Comparison of ENCODE assay signal across 8 mouse cellular contexts in the genomic region with DNA sequence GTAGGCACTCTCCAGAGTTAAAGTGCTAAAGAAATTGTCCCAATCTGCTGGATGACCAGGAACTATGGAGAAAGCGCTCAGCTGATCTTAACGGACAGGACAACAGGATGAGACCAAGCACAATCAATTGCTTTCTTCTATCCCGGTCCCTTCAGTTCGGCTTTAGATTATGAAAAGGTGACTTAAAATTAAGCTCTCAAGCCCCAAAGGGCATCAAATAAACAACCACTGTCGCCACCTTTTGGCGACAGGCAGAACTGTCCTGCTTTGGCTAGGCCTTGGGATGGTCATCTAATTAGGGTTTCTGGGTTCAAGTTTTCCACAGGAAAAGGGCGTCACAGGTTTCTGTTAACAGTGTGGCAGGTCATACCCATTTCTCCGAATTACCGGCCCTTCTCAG.
DNase-seq lines count a peak whose midpoint lies in the region; ATAC-seq and TF ChIP-seq lines count a peak whose summit lies in the region.

No protein-coding gene starts in this region.

- H3K27ac ChIP-seq in gastrocnemius, adult 2 months, result no peak overlapping the region

- TF ChIP-seq CTCF in gastrocnemius, adult 2 months (IDR thresholded peaks at IDR 0.05), result peak; percentile 89

- peak; percentile 64 for ATAC-seq in megakaryocyte progenitor cell, adult 5-6 weeks (replicated peaks; ENCODE audit: poor library complexity)

- intact Hi-C loops in gastrocnemius, adult 2 months (cut with DNase I), result loop anchor here (2.0 to 5.0 kb wide), 2 partner anchors 228 to 1203 kb away; no protein-coding TSS in a partner anchor

- DNase-seq in gastrocnemius, adult 2 months, result peak; percentile 22
- no peak for DNase-seq in gastrocnemius, postnatal 25 days
- DNase-seq in right cerebral cortex, adult 2 months (ENCODE audit: low spot score in 2 of 2), result peak; percentile 58 to 59
- DNase-seq in right cerebral cortex, postnatal 4 days, result no peak
- DNase-seq in cerebellum, adult 11-12 months, result peak; percentile 18
- peak; percentile 56 for DNase-seq in heart, postnatal 4 days
- DNase-seq in B cell, adult 2 months, result no peak

- no peak overlapping the region for H3K4me3 ChIP-seq in gastrocnemius, adult 2 months

Comparison
In these comparisons a context has a peak if more than half of its experiments do, and no peak if none do; other contexts are left out.
1. DNase-seq: peak in gastrocnemius, adult 2 months (single experiment), right cerebral cortex, adult 2 months (2 of 2), cerebellum, adult 11-12 months (single experiment) and heart, postnatal 4 days (single experiment); none in gastrocnemius, postnatal 25 days (single experiment), right cerebral cortex, postnatal 4 days (single experiment) and B cell, adult 2 months (0 of 2).